Mouse (Mus musculus) gastrocnemius, postnatal 36 days (tissue): Measurements from ENCODE around the gene Mmp25. TPM values are rescaled to one million over a fixed set of nuclear protein-coding genes. Genes with fewer than 3 reads are reported as not detected.
A peak's percentile ranks its signal among the peaks of the same experiment; 100 is the strongest.

ENCODE experiments used
- DNase-seq, 2 experiments: peaks; one replicate each; pipeline ENCODE4 v3.0.0; 2022
- intact Hi-C: fragments of 180-260 bp; cut with DNase I; formaldehyde crosslinking; loops from one replicate; pipeline ENCODE4 v1.15.1; 2025
- long read RNA-seq, 2 experiments: library from polyadenylated mRNA; stranded (forward); transcript quantifications; one replicate each; pipeline ENCODE4 v2.0.0; 2021
- total RNA-seq, 2 experiments: library from RNA; stranded (reverse); gene quantifications; 2 replicates each; pipeline ENCODE4 v1.2.3; 2021

Gene Mmp25
- total RNA-seq, result not detected
- long read RNA-seq, experiment 1, result 0 reads
- long read RNA-seq, experiment 2, result 0 reads

GRCm38 (mm10) chr17:23644613-23645495 is at the start of gene Mmp25:
TSS of gene Mmp25 (minus strand) at chr17:23645277.
- no peak for DNase-seq
- intact Hi-C loops, result no loop called here

- no peak for DNase-seq
- intact Hi-C loops, result no loop called here
Observed at GRCm38 (mm10) chr17:23694491-23694890, 49.4 kb upstream of the Mmp25 start.

GRCm38 (mm10) chr17:23683856-23684672 is 39.0 kb upstream of the Mmp25 start, which contains the start of gene Cldn9:
TSS of gene Cldn9 (minus strand) at chr17:23684026.
- intact Hi-C loops, result no loop called here

GRCm38 (mm10) chr17:23683226-23683625 is 38.1 kb upstream of the Mmp25 start:
- intact Hi-C loops, result no loop called here
- no peak for DNase-seq

More at GRCm38 (mm10) chr17:23683856-23684672, 39.0 kb upstream of the Mmp25 start, which contains the start of gene Cldn9:
- DNase-seq, result no peak

GRCm38 (mm10) chr17:23682530-23682929 is 37.5 kb upstream of the Mmp25 start:
- no peak for DNase-seq
- intact Hi-C loops, result no loop called here

GRCm38 (mm10) chr17:23682092-23682491 is 37.0 kb upstream of the Mmp25 start:
- no peak for DNase-seq
- intact Hi-C loops, result no loop called here

- intact Hi-C loops, result no loop called here
- no peak for DNase-seq
Observed at GRCm38 (mm10) chr17:23681086-23681485, 36.0 kb upstream of the Mmp25 start.

- no peak for DNase-seq
- intact Hi-C loops, result no loop called here
Observed at GRCm38 (mm10) chr17:23680336-23680735, 35.3 kb upstream of the Mmp25 start.

GRCm38 (mm10) chr17:23679127-23679835 is 34.2 kb upstream of the Mmp25 start, which contains the start of gene Cldn6:
TSS of gene Cldn6 (plus strand) at chr17:23679249.
- no peak for DNase-seq
- intact Hi-C loops, result no loop called here

- DNase-seq, result peak; percentile 80
- intact Hi-C loops, result no loop called here
Observed at GRCm38 (mm10) chr17:23677236-23677679, 32.2 kb upstream of the Mmp25 start, which contains the start of gene Tnfrsf12a. TSS of gene Tnfrsf12a (minus strand) at chr17:23677468.

- intact Hi-C loops, result no loop called here
Observed at GRCm38 (mm10) chr17:23676473-23677031, 31.5 kb upstream of the Mmp25 start.

GRCm38 (mm10) chr17:23675564-23676281 is 30.6 kb upstream of the Mmp25 start:
- intact Hi-C loops, result no loop called here
- peak; percentile 51 to 58 for DNase-seq

More at GRCm38 (mm10) chr17:23676473-23677031, 31.5 kb upstream of the Mmp25 start:
- peak in 1 of 2 experiments; percentile 44 for DNase-seq

- peak in 1 of 2 experiments; percentile 63 for DNase-seq
- intact Hi-C loops, result no loop called here
Observed at GRCm38 (mm10) chr17:23675127-23675526, 30.1 kb upstream of the Mmp25 start.

GRCm38 (mm10) chr17:23674271-23674952 is 29.3 kb upstream of the Mmp25 start:
- intact Hi-C loops, result no loop called here
- no peak for DNase-seq

- peak; percentile 87 to 91 for DNase-seq
- intact Hi-C loops, result no loop called here
Observed at GRCm38 (mm10) chr17:23673424-23674073, 28.5 kb upstream of the Mmp25 start, which contains the start of the genes Hcfc1r1 and Thoc6. TSS of gene Hcfc1r1 (plus strand) at chr17:23673596. TSS of gene Thoc6 (minus strand) at chr17:23673882.

GRCm38 (mm10) chr17:23672761-23673160 is 27.7 kb upstream of the Mmp25 start:
- intact Hi-C loops, result no loop called here
- DNase-seq, result no peak

- intact Hi-C loops, result no loop called here
- DNase-seq, result no peak
Observed at GRCm38 (mm10) chr17:23671519-23671918, 26.4 kb upstream of the Mmp25 start.

GRCm38 (mm10) chr17:23670516-23671074 is 25.5 kb upstream of the Mmp25 start:
- intact Hi-C loops, result no loop called here
- DNase-seq, result no peak
